Mouse (Mus musculus): Measurements from ENCODE around the gene Tprkb. TPM values are rescaled to one million over a fixed set of nuclear protein-coding genes. Genes with fewer than 3 reads are reported as not detected.
"Not testable (repeated sequence)": the region's sequence is repeated elsewhere in the genome, so short reads cannot be mapped to it uniquely, and the experiment has no call there.

Gene Tprkb
- polyA plus RNA-seq, 1 experiment = 31.6 TPM

- no peaks in the 10 kb centered on the region for H3K4me1 ChIP-seq (ENCODE audit: control insufficient read depth, insufficient read depth, low read length)
- TF ChIP-seq POLR2A (IDR thresholded peaks at IDR 0.05; ENCODE audit: insufficient read depth, low read length) = no peak
- TF ChIP-seq EP300 (IDR thresholded peaks at IDR 0.05; ENCODE audit: insufficient read depth, low read depth, low read length) = no peak
- TF ChIP-seq CTCF (IDR thresholded peaks at IDR 0.05; ENCODE audit: low read depth, low read length) = no peak
These were observed 61.0 kb downstream of the Tprkb start for GRCm38 (mm10) chr6:85972699-85973098.

GRCm38 (mm10) chr6:85973336-85973735, 61.7 kb downstream of the Tprkb start:
- Histone ChIP-seq H3K9ac (ENCODE audit: low read depth, poor library complexity, severe bottlenecking) (no peak overlapping the region), H3K4me3 (ENCODE audit: low read depth, low read length) (no peak overlapping the region), H3K27me3 (ENCODE audit: control insufficient read depth, insufficient read depth, low read length, poor library complexity, severe bottlenecking) (no peaks in the 10 kb centered on the region), H3K4me1 (ENCODE audit: control insufficient read depth, insufficient read depth, low read length) (no peaks in the 10 kb centered on the region), H3K36me3 (ENCODE audit: control insufficient read depth, insufficient read depth, low read length, poor library complexity, severe bottlenecking) (no peaks in the 10 kb centered on the region), H3K9me3 (replicated peaks; ENCODE audit: control insufficient read depth, insufficient read depth, low read length, poor library complexity, severe bottlenecking) (no peaks in the 10 kb centered on the region), H3K27ac (ENCODE audit: insufficient read depth, low read length) (no peak overlapping the region)
- TF ChIP-seq EP300 (IDR thresholded peaks at IDR 0.05; ENCODE audit: insufficient read depth, low read depth, low read length) = no peak

More at GRCm38 (mm10) chr6:85972699-85973098, 61.0 kb downstream of the Tprkb start:
- H3K9me3 ChIP-seq (replicated peaks; ENCODE audit: control insufficient read depth, insufficient read depth, low read length, poor library complexity, severe bottlenecking) = no peaks in the 10 kb centered on the region
- H3K27me3 ChIP-seq (ENCODE audit: control insufficient read depth, insufficient read depth, low read length, poor library complexity, severe bottlenecking) = no peaks in the 10 kb centered on the region
- no peak overlapping the region for H3K27ac ChIP-seq (ENCODE audit: insufficient read depth, low read length)
- H3K9ac ChIP-seq (ENCODE audit: low read depth, poor library complexity, severe bottlenecking) = no peak overlapping the region
- H3K4me3 ChIP-seq (ENCODE audit: low read depth, low read length) = no peak overlapping the region
- no peaks in the 10 kb centered on the region for H3K36me3 ChIP-seq (ENCODE audit: control insufficient read depth, insufficient read depth, low read length, poor library complexity, severe bottlenecking)

GRCm38 (mm10) chr6:85974941-85975617, 63.4 kb downstream of the Tprkb start:
- Histone ChIP-seq H3K36me3 (ENCODE audit: control insufficient read depth, insufficient read depth, low read length, poor library complexity, severe bottlenecking) (no peaks in the 10 kb centered on the region), H3K27me3 (ENCODE audit: control insufficient read depth, insufficient read depth, low read length, poor library complexity, severe bottlenecking) (no peaks in the 10 kb centered on the region), H3K27ac (ENCODE audit: insufficient read depth, low read length) (no peak overlapping the region), H3K9me3 (replicated peaks; ENCODE audit: control insufficient read depth, insufficient read depth, low read length, poor library complexity, severe bottlenecking) (no peaks in the 10 kb centered on the region), H3K9ac (ENCODE audit: low read depth, poor library complexity, severe bottlenecking) (no peak overlapping the region), H3K4me1 (ENCODE audit: control insufficient read depth, insufficient read depth, low read length) (no peaks in the 10 kb centered on the region), H3K4me3 (ENCODE audit: low read depth, low read length) (no peak overlapping the region)
- no peak for TF ChIP-seq EP300 (IDR thresholded peaks at IDR 0.05; ENCODE audit: insufficient read depth, low read depth, low read length)
- TF ChIP-seq POLR2A (IDR thresholded peaks at IDR 0.05; ENCODE audit: insufficient read depth, low read length) = no peak
- TF ChIP-seq CTCF (IDR thresholded peaks at IDR 0.05; ENCODE audit: low read depth, low read length) = no peak

- Histone ChIP-seq H3K36me3 (ENCODE audit: control insufficient read depth, insufficient read depth, low read length, poor library complexity, severe bottlenecking) (no peaks in the 10 kb centered on the region), H3K9me3 (replicated peaks; ENCODE audit: control insufficient read depth, insufficient read depth, low read length, poor library complexity, severe bottlenecking) (no peaks in the 10 kb centered on the region), H3K27ac (ENCODE audit: insufficient read depth, low read length) (no peak overlapping the region), H3K4me3 (ENCODE audit: low read depth, low read length) (no peak overlapping the region), H3K9ac (ENCODE audit: low read depth, poor library complexity, severe bottlenecking) (no peak overlapping the region), H3K4me1 (ENCODE audit: control insufficient read depth, insufficient read depth, low read length) (no peaks in the 10 kb centered on the region), H3K27me3 (ENCODE audit: control insufficient read depth, insufficient read depth, low read length, poor library complexity, severe bottlenecking) (no peaks in the 10 kb centered on the region)
- TF ChIP-seq EP300 (IDR thresholded peaks at IDR 0.05; ENCODE audit: insufficient read depth, low read depth, low read length) (no peak), POLR2A (IDR thresholded peaks at IDR 0.05; ENCODE audit: insufficient read depth, low read length) (no peak), CTCF (IDR thresholded peaks at IDR 0.05; ENCODE audit: low read depth, low read length) (no peak)
These were observed 64.1 kb downstream of the Tprkb start for GRCm38 (mm10) chr6:85975761-85976160.

GRCm38 (mm10) chr6:85976242-85976641, 64.6 kb downstream of the Tprkb start:
- TF ChIP-seq CTCF (IDR thresholded peaks at IDR 0.05; ENCODE audit: low read depth, low read length) (no peak), EP300 (IDR thresholded peaks at IDR 0.05; ENCODE audit: insufficient read depth, low read depth, low read length) (no peak), POLR2A (IDR thresholded peaks at IDR 0.05; ENCODE audit: insufficient read depth, low read length) (no peak)
- Histone ChIP-seq H3K27ac (ENCODE audit: insufficient read depth, low read length) (no peak overlapping the region), H3K9me3 (replicated peaks; ENCODE audit: control insufficient read depth, insufficient read depth, low read length, poor library complexity, severe bottlenecking) (no peaks in the 10 kb centered on the region)

GRCm38 (mm10) chr6:85978736-85979135, 67.1 kb downstream of the Tprkb start:
- H3K36me3 ChIP-seq (ENCODE audit: control insufficient read depth, insufficient read depth, low read length, poor library complexity, severe bottlenecking); H3K27me3 ChIP-seq (ENCODE audit: control insufficient read depth, insufficient read depth, low read length, poor library complexity, severe bottlenecking); H3K4me3 ChIP-seq (ENCODE audit: low read depth, low read length); H3K4me1 ChIP-seq (ENCODE audit: control insufficient read depth, insufficient read depth, low read length); H3K27ac ChIP-seq (ENCODE audit: insufficient read depth, low read length); H3K9ac ChIP-seq (ENCODE audit: low read depth, poor library complexity, severe bottlenecking); H3K9me3 ChIP-seq (replicated peaks; ENCODE audit: control insufficient read depth, insufficient read depth, low read length, poor library complexity, severe bottlenecking): not testable (repeated sequence)

More at GRCm38 (mm10) chr6:85976242-85976641, 64.6 kb downstream of the Tprkb start:
- no peak overlapping the region for H3K9ac ChIP-seq (ENCODE audit: low read depth, poor library complexity, severe bottlenecking)
- no peaks in the 10 kb centered on the region for H3K27me3 ChIP-seq (ENCODE audit: control insufficient read depth, insufficient read depth, low read length, poor library complexity, severe bottlenecking)
- H3K4me1 ChIP-seq (ENCODE audit: control insufficient read depth, insufficient read depth, low read length) = no peaks in the 10 kb centered on the region
- no peaks in the 10 kb centered on the region for H3K36me3 ChIP-seq (ENCODE audit: control insufficient read depth, insufficient read depth, low read length, poor library complexity, severe bottlenecking)
- no peak overlapping the region for H3K4me3 ChIP-seq (ENCODE audit: low read depth, low read length)

Other genes starting within 250 kb of the Tprkb start
- gene Nat8f7, start 198.7 kb upstream of the Tprkb start, polyA plus RNA-seq (2011; ENCODE audit: insufficient read depth, insufficient read length, low read depth, missing spikeins) = not detected in 2 replicates
- gene Nat8f3, start 146.1 kb upstream of the Tprkb start, polyA plus RNA-seq (2011; ENCODE audit: insufficient read depth, insufficient read length, low read depth, missing spikeins) = not detected in 2 replicates
- gene Nat8f6, start 90.9 kb upstream of the Tprkb start, polyA plus RNA-seq (2011; ENCODE audit: insufficient read depth, insufficient read length, low read depth, missing spikeins) = not detected in 2 replicates
- gene Nat8f5, start 90.9 kb upstream of the Tprkb start, polyA plus RNA-seq (2011; ENCODE audit: insufficient read depth, insufficient read length, low read depth, missing spikeins) = not detected in 2 replicates
- not detected in 2 replicates for gene Nat8, start 79.8 kb upstream of the Tprkb start, polyA plus RNA-seq (2011; ENCODE audit: insufficient read depth, insufficient read length, low read depth, missing spikeins)
- gene Nat8f2, start 42.7 kb upstream of the Tprkb start, polyA plus RNA-seq (2011; ENCODE audit: insufficient read depth, insufficient read length, low read depth, missing spikeins) = 0.33 TPM in 1 of 2 replicates, not detected in the other
- 0.45 and 1.2 TPM in 2 replicates for gene Nat8f4, start 7.0 kb upstream of the Tprkb start, polyA plus RNA-seq (2011; ENCODE audit: insufficient read depth, insufficient read length, low read depth, missing spikeins)
- gene Nat8f1, start 3.8 kb downstream of the Tprkb start, polyA plus RNA-seq (2011; ENCODE audit: insufficient read depth, insufficient read length, low read depth, missing spikeins) = 1.0 and 1.7 TPM in 2 replicates
- gene Dusp11, start 49.8 kb downstream of the Tprkb start, polyA plus RNA-seq (2011; ENCODE audit: insufficient read depth, insufficient read length, low read depth, missing spikeins) = 98.4 and 103 TPM in 2 replicates
- not detected in 2 replicates for gene Figla, start 104.3 kb downstream of the Tprkb start, polyA plus RNA-seq (2011; ENCODE audit: insufficient read depth, insufficient read length, low read depth, missing spikeins)
- gene Add2, start 116.8 kb downstream of the Tprkb start, polyA plus RNA-seq (2011; ENCODE audit: insufficient read depth, insufficient read length, low read depth, missing spikeins) = 0.24 TPM in 1 of 2 replicates, not detected in the other